Mouse (Mus musculus): ENCODE data around the gene Pnmt.

The Pnmt gene

GRCm38 (mm10) chr11:98385638-98386585 lies at the start of gene Pnmt:
Gene Pnmt, plus strand, starts transcription at chr11:98386450.
- no peak for DNase-seq

- DNase-seq: peak; percentile 43 to 44
Measured at GRCm38 (mm10) chr11:98338507-98338961, 47.7 kb upstream of the Pnmt start.

- DNase-seq: no peak
Measured at GRCm38 (mm10) chr11:98339071-98339501, 47.2 kb upstream of the Pnmt start.

GRCm38 (mm10) chr11:98339679-98340287 lies 46.5 kb upstream of the Pnmt start:
- no peak for DNase-seq

- no peak for DNase-seq
Measured at GRCm38 (mm10) chr11:98340597-98340996, 45.7 kb upstream of the Pnmt start.

- DNase-seq: no peak
Measured at GRCm38 (mm10) chr11:98341174-98341573, 45.1 kb upstream of the Pnmt start.

- peak; percentile 89 to 99 for DNase-seq
Measured at GRCm38 (mm10) chr11:98342000-98342945, 44.0 kb upstream of the Pnmt start.

GRCm38 (mm10) chr11:98345253-98345652 lies 41.0 kb upstream of the Pnmt start:
- peak; percentile 78 to 89 for DNase-seq

GRCm38 (mm10) chr11:98346168-98346567 lies 40.1 kb upstream of the Pnmt start:
- peak in 1 of 2 experiments; percentile 31 for DNase-seq

- peak; percentile 39 to 65 for DNase-seq
Measured at GRCm38 (mm10) chr11:98347385-98348082, 38.7 kb upstream of the Pnmt start.

- DNase-seq: peak; percentile 48 to 61
Measured at GRCm38 (mm10) chr11:98348083-98348961, 37.9 kb upstream of the Pnmt start, which contains the start of gene Ppp1r1b. Gene Ppp1r1b, plus strand, starts transcription at chr11:98348404.

- no peak for DNase-seq
Measured at GRCm38 (mm10) chr11:98349308-98349707, 36.9 kb upstream of the Pnmt start.

- DNase-seq: no peak
Measured at GRCm38 (mm10) chr11:98352272-98352990, 33.8 kb upstream of the Pnmt start.

- peak; percentile 62 to 76 for DNase-seq
Measured at GRCm38 (mm10) chr11:98353651-98354211, 32.5 kb upstream of the Pnmt start.

- DNase-seq: no peak
Measured at GRCm38 (mm10) chr11:98354445-98354844, 31.8 kb upstream of the Pnmt start.

GRCm38 (mm10) chr11:98355732-98356299 lies 30.4 kb upstream of the Pnmt start:
- peak; percentile 60 to 61 for DNase-seq

GRCm38 (mm10) chr11:98356625-98357394 lies 29.4 kb upstream of the Pnmt start:
- DNase-seq: no peak

- DNase-seq: no peak
Measured at GRCm38 (mm10) chr11:98357396-98358160, 28.7 kb upstream of the Pnmt start.
